Mouse (Mus musculus) brain, embryonic 14.5 days (tissue): ENCODE results near the gene Ccdc121.

Source experiments
- CTCF ChIP-seq: fragments of 200-500 bp; IDR thresholded peaks from 2 replicates; pipeline ENCODE4 v1.5.1; 2012; ENCODE audit warnings: inconsistent platforms, mild to moderate bottlenecking, moderate library complexity, borderline replicate concordance; ENCODE audit not compliant: insufficient read depth, insufficient read length; ENCODE audit errors: extremely low read depth
- POLR2A ChIP-seq: fragments of 200-500 bp; IDR thresholded peaks from 2 replicates; pipeline ENCODE4 v1.6.1; 2012; ENCODE audit warnings: mild to moderate bottlenecking, inconsistent platforms, borderline replicate concordance; ENCODE audit not compliant: poor library complexity, insufficient read depth, insufficient read length, severe bottlenecking; ENCODE audit errors: extremely low read depth

DNA sequence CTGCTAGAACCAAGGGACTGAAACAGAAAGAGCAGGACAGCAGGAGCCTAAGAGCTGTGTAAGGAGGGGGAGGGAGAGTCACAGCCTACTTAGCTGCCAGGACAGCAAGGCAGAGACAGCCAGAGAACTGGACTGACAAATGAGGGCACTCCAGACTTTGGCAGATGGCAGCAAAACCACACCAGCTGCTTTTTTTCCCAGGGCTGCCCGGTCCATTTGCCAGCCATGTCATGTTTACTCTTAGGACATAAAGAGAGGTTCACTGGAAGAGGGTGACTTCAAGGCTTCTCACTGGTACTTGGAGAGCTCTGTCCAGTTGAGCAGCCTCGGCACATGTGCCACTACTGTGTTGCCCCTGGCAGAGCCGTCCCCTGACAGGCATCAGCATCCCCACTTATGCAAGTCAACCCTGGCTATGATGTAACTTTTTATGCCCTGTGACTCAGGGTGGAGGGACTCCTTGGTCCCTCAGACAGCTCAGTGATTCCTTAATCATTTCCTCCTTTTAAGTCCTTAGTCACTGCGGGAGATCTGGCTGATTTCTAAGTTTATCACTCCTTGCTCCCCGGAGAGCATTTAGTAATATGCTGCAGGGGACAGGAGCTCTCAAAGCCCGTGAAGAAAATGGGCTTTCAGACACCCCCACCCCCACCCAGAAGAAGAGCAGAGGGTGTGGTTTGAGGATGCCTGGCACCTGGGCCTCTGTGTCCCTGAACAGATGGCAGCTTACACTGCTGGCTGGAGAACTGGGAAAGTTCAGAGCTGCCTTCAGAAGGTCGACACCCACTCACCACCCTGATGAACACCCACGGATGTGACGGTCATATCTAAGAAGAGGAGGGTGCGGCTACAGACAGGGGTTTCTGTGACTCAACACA lies 41.5 kb upstream of the Ccdc121 start:
- TF ChIP-seq CTCF: no peak
- TF ChIP-seq POLR2A: no peak
